Mouse (Mus musculus): ENCODE results near the gene Fam170b. TPM values are rescaled to one million over a fixed set of nuclear protein-coding genes. Genes with fewer than 3 reads are reported as not detected.

The Fam170b gene
- polyA plus RNA-seq, 1 experiment: not detected

DNA sequence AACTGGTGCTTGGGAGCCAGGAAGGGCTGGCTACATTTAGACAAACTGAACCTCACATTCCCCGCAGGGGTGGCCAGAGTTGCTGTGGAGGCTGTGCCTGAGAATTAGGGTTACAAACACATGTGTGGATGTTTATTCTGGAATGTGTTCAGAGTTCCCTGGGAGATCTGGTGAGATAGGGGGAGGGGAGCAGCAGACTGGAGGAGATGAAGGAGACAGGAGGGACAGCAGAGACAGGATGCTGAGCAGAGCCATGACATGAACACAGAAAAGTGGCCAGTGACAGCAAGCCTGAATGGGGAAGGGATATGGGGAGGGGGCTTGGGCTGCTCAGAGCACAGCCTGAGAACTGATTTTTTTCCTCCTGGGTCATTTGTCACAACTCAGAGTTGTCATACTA is 14.5 kb upstream of the Fam170b start:
- Histone ChIP-seq H3ac (ENCODE audit: control insufficient read depth, insufficient read length, low read depth) (no peak overlapping the region), H3K79me2 (ENCODE audit: control insufficient read depth, insufficient read depth) (no peaks in the 10 kb centered on the region), H3K27me3 (ENCODE audit: control insufficient read depth, insufficient read depth, insufficient read length) (peaks cover 40% of the 10 kb centered on the region), H3K4me3 (ENCODE audit: insufficient read depth, poor library complexity, severe bottlenecking) (no peak overlapping the region), H3K79me3 (ENCODE audit: low read depth) (no peaks in the 10 kb centered on the region), H3K36me3 (ENCODE audit: control insufficient read depth, insufficient read depth) (no peaks in the 10 kb centered on the region)
- TF ChIP-seq FOSL1 (IDR thresholded peaks at IDR 0.05; ENCODE audit: insufficient read depth, low read length, poor library complexity, severe bottlenecking) (no peak), MAX (IDR thresholded peaks at IDR 0.05) (no peak), MYOD1 (IDR thresholded peaks at IDR 0.05; ENCODE audit: control insufficient read depth, insufficient read length, low read depth) (no peak), CTCF (IDR thresholded peaks at IDR 0.05; ENCODE audit: control insufficient read depth, insufficient read depth, insufficient read length) (no peak), USF1 (IDR thresholded peaks at IDR 0.05; ENCODE audit: low read depth) (no peak), MYOG (IDR thresholded peaks at IDR 0.05; ENCODE audit: control insufficient read depth, extremely low read depth, insufficient read length) (no peak), CEBPB (IDR thresholded peaks at IDR 0.05; ENCODE audit: low read depth) (no peak)

DNA sequence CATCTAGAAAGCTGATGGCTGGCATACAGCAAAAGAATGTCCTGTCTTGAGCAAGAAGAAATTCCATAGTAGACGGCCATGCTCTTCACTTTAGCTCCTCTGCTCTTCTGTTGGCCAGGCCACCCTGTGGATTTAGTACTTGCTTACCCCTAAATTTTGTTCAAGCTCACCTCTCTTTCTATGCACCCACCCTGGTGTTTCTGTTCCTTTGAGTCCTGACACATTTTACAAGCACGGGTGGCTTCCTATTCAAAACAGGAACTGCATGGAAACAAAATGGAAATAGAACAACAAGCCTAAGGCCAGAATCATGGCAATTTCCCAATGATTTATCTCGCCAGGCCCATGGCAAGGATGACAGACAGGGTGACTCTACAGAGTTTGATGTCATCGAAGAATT is 10.9 kb upstream of the Fam170b start:
- Histone ChIP-seq H3ac (ENCODE audit: control insufficient read depth, insufficient read length, low read depth) (no peak overlapping the region), H3K4me3 (ENCODE audit: insufficient read depth, poor library complexity, severe bottlenecking) (no peak overlapping the region), H3K27me3 (ENCODE audit: control insufficient read depth, insufficient read depth, insufficient read length) (peaks cover 41% of the 10 kb centered on the region), H3K36me3 (ENCODE audit: control insufficient read depth, insufficient read depth) (no peaks in the 10 kb centered on the region), H3K79me3 (ENCODE audit: low read depth) (no peaks in the 10 kb centered on the region), H3K79me2 (ENCODE audit: control insufficient read depth, insufficient read depth) (no peaks in the 10 kb centered on the region)
- no peak for TF ChIP-seq MYOG (IDR thresholded peaks at IDR 0.05; ENCODE audit: control insufficient read depth, extremely low read depth, insufficient read length)
- no peak for TF ChIP-seq USF1 (IDR thresholded peaks at IDR 0.05; ENCODE audit: low read depth)
- no peak for TF ChIP-seq CEBPB (IDR thresholded peaks at IDR 0.05; ENCODE audit: low read depth)
- TF ChIP-seq CTCF (IDR thresholded peaks at IDR 0.05; ENCODE audit: control insufficient read depth, insufficient read depth, insufficient read length): no peak
- no peak for TF ChIP-seq MYOD1 (IDR thresholded peaks at IDR 0.05; ENCODE audit: control insufficient read depth, insufficient read length, low read depth)
- TF ChIP-seq FOSL1 (IDR thresholded peaks at IDR 0.05; ENCODE audit: insufficient read depth, low read length, poor library complexity, severe bottlenecking): no peak
- no peak for TF ChIP-seq MAX (IDR thresholded peaks at IDR 0.05)

DNA sequence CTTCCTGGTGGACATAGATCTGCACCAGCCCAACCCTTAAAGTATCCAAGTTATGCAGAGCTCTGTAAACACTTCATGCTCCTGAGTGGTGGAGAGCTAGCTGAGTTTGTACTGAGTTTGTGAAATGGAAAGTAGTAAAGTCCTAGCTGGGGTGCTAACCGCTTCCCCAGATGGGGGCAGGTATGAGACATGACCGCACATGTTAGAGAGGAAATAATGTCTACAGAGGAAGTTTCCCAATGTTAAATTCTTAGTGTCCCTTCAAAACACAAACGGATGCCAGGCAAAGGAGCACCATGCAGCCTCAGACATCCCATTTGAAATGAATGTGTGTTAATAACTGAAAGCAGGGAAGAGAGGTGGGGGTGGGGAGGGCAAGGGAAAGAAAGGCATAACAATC is 9.9 kb upstream of the Fam170b start:
- no peak for TF ChIP-seq MYOD1 (IDR thresholded peaks at IDR 0.05; ENCODE audit: control insufficient read depth, insufficient read length, low read depth)
- no peak for TF ChIP-seq USF1 (IDR thresholded peaks at IDR 0.05; ENCODE audit: low read depth)
- no peak for TF ChIP-seq MAX (IDR thresholded peaks at IDR 0.05)
- no peak for TF ChIP-seq CEBPB (IDR thresholded peaks at IDR 0.05; ENCODE audit: low read depth)
- no peak for TF ChIP-seq FOSL1 (IDR thresholded peaks at IDR 0.05; ENCODE audit: insufficient read depth, low read length, poor library complexity, severe bottlenecking)
- TF ChIP-seq CTCF (IDR thresholded peaks at IDR 0.05; ENCODE audit: control insufficient read depth, insufficient read depth, insufficient read length): no peak
- TF ChIP-seq MYOG (IDR thresholded peaks at IDR 0.05; ENCODE audit: control insufficient read depth, extremely low read depth, insufficient read length): no peak
- H3K27me3 ChIP-seq (ENCODE audit: control insufficient read depth, insufficient read depth, insufficient read length): peaks cover 31% of the 10 kb centered on the region
- no peaks in the 10 kb centered on the region for H3K36me3 ChIP-seq (ENCODE audit: control insufficient read depth, insufficient read depth)
- H3ac ChIP-seq (ENCODE audit: control insufficient read depth, insufficient read length, low read depth): no peak overlapping the region
- H3K79me3 ChIP-seq (ENCODE audit: low read depth): no peaks in the 10 kb centered on the region
- no peaks in the 10 kb centered on the region for H3K79me2 ChIP-seq (ENCODE audit: control insufficient read depth, insufficient read depth)
- H3K4me3 ChIP-seq (ENCODE audit: insufficient read depth, poor library complexity, severe bottlenecking): no peak overlapping the region

DNA sequence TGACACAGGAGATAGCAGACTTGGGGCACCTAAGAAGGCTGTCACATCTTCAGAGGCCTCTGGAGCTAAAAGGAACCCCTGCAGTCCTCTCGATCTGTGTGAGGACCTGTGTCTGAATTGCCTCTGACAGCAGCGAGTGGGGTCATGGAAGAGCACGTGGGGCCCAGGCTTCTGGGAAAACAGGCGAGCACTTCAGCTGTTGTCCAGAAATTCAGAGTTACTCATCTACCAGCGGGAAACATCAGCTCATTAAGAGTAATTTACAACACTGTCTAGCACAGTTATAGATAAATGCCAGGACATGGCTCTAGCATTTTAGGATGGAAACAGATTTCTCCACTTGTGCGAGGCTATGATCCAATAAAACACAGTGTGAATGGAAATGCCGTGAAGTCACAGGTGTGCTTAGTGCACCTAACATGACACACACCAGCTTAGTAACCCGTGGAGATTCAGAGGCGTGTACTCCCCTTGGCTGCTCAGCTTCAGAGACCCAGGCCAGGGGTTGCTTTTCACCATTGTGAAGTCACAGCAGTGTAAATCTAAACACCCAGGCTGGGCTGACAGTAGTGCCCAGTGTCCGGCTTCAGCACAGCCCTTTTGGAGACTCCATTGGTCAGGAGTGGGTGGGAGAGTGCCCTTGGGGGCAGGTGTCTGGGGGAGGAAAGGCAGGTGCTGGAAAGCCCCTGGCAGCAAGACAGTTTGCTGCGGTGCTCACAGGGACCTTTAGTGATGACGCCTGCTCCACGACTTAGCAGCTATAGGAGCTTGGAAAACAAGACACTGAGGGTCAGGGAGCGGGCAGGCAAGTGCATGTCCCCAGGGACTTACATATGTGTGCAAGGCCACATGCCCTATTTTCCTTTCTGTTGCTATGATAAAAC is 9.3 kb upstream of the Fam170b start:
- TF ChIP-seq CEBPB (IDR thresholded peaks at IDR 0.05; ENCODE audit: low read depth) (no peak), MYOG (IDR thresholded peaks at IDR 0.05; ENCODE audit: control insufficient read depth, extremely low read depth, insufficient read length) (no peak), USF1 (IDR thresholded peaks at IDR 0.05; ENCODE audit: low read depth) (no peak), MYOD1 (IDR thresholded peaks at IDR 0.05; ENCODE audit: control insufficient read depth, insufficient read length, low read depth) (no peak), MAX (IDR thresholded peaks at IDR 0.05) (no peak), FOSL1 (IDR thresholded peaks at IDR 0.05; ENCODE audit: insufficient read depth, low read length, poor library complexity, severe bottlenecking) (no peak), CTCF (IDR thresholded peaks at IDR 0.05; ENCODE audit: control insufficient read depth, insufficient read depth, insufficient read length) (no peak)
- no peak overlapping the region for H3ac ChIP-seq (ENCODE audit: control insufficient read depth, insufficient read length, low read depth)
- peaks cover 25% of the 10 kb centered on the region for H3K27me3 ChIP-seq (ENCODE audit: control insufficient read depth, insufficient read depth, insufficient read length)
- no peaks in the 10 kb centered on the region for H3K36me3 ChIP-seq (ENCODE audit: control insufficient read depth, insufficient read depth)
- H3K79me3 ChIP-seq (ENCODE audit: low read depth): no peaks in the 10 kb centered on the region
- no peak overlapping the region for H3K4me3 ChIP-seq (ENCODE audit: insufficient read depth, poor library complexity, severe bottlenecking)
- no peaks in the 10 kb centered on the region for H3K79me2 ChIP-seq (ENCODE audit: control insufficient read depth, insufficient read depth)

DNA sequence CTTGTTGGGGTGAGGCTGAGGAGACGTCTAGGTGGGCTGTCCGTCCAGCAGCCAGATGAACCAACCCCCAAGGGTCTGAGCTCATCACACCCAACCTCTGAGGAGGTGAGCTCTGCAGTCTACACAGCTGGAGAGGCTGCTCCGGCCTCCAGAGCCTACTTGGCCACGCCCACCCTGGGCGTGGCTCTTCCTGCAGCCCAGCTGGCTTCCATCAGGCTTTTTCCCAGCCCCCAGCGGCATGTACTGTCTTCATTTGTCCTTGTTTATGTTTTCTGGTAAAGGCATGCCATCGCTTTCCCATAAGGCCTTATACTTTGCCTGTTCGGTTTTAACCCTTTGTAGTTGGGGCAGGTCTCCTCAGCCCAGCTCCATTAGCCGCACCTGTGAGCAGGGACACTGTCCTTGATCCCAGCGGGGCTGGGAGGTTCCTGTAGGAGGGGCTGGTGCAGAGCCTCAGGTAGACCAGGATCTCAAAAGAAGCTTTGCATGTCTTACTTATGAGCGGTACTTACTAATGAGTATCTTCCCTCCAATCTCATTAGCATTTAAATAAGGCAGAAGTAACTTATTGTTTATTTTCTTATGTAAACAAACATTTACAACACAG is 8.2 kb upstream of the Fam170b start:
- H3K27me3 ChIP-seq (ENCODE audit: control insufficient read depth, insufficient read depth, insufficient read length): peaks cover 25% of the 10 kb centered on the region
- no peaks in the 10 kb centered on the region for H3K79me3 ChIP-seq (ENCODE audit: low read depth)
- no peak overlapping the region for H3K4me3 ChIP-seq (ENCODE audit: insufficient read depth, poor library complexity, severe bottlenecking)
- no peaks in the 10 kb centered on the region for H3K79me2 ChIP-seq (ENCODE audit: control insufficient read depth, insufficient read depth)
- no peak overlapping the region for H3ac ChIP-seq (ENCODE audit: control insufficient read depth, insufficient read length, low read depth)
- TF ChIP-seq FOSL1 (IDR thresholded peaks at IDR 0.05; ENCODE audit: insufficient read depth, low read length, poor library complexity, severe bottlenecking) (no peak), CTCF (IDR thresholded peaks at IDR 0.05; ENCODE audit: control insufficient read depth, insufficient read depth, insufficient read length) (no peak)
- H3K36me3 ChIP-seq (ENCODE audit: control insufficient read depth, insufficient read depth): no peaks in the 10 kb centered on the region
